Mouse (Mus musculus) liver, adult (tissue): ENCODE data around the gene Ndufc1.

Experiments used
- GATA4 ChIP-seq: IDR thresholded peaks from 2 replicates; pipeline ENCODE4 v1.6.1; 2014; ENCODE audit warnings: mild to moderate bottlenecking, low read length; ENCODE audit not compliant: insufficient replicate concordance

Gene Ndufc1

GRCm38 (mm10) chr3:51398667-51399066 lies 10.1 kb downstream of the Ndufc1 start:
- no peak for TF ChIP-seq GATA4

GRCm38 (mm10) chr3:51397700-51398299 lies 11.0 kb downstream of the Ndufc1 start:
- no peak for TF ChIP-seq GATA4

GRCm38 (mm10) chr3:51396219-51397068 lies 12.3 kb downstream of the Ndufc1 start, which contains the start of gene Mgarp:
Mgarp (minus strand) TSS chr3:51396738.
- TF ChIP-seq GATA4: no peak

- TF ChIP-seq GATA4: no peak
Measured at GRCm38 (mm10) chr3:51395461-51396145, 13.2 kb downstream of the Ndufc1 start.

DNA sequence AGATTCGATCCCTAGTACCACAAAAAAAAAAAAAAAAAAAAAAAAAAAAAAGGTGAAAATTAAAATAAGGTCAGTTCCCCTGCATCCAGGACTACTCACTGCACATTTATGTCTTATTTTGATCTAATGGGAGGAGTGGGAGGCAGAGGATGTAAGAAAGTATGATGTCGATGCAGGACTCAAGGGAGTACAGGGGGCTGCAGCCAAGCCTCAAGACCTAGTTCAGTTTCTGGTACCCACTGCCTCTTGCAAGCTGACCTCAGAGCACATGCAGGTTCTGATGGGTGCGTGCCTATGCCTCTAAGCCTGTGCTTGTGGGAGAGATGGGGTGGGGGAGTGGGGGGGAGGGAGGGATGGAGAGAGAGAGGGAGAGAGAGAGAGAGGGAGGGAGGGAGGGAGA lies 13.9 kb downstream of the Ndufc1 start:
- no peak for TF ChIP-seq GATA4

- TF ChIP-seq GATA4: no peak
Measured at GRCm38 (mm10) chr3:51393651-51394050, 15.1 kb downstream of the Ndufc1 start.

DNA sequence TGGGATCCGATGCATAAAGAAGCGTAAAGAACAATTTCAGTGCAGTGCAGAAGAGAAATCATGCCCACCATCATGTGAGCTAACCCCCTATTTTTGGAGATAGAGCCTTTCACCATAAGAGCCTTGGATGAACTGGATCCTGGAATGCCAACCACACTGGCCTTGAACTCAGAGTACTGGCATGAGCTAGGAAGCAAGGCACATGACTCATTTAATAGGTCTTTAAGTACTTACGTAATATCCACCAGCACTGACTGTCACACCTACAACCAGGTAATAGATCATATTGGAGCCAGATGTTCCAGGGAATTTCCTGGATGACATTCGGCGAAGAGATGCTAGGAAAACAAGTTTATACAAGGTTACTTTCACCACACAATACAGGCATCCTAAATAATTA lies 17.2 kb downstream of the Ndufc1 start:
- no peak for TF ChIP-seq GATA4

DNA sequence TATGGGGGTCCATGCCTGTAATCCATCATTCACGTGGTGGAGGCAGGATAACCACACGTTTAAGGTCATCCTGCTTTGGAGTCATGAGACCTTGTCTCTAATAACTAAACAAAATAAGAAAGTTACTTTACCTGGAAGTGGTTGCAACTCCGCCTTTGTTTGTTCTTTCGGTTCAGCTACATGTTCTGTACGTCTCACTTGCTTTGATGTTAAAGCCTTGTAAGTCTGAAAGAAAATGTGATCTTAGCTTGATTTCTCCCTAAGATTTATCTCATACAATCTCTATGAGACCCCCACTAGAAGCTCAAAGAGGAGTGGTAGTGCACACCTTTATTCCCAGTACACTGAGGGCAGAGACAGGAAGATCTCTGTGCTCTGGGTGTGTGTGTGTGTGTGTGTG lies 17.7 kb downstream of the Ndufc1 start:
- TF ChIP-seq GATA4: no peak

- no peak for TF ChIP-seq GATA4
Measured at GRCm38 (mm10) chr3:51388904-51389303, 19.9 kb downstream of the Ndufc1 start.

GRCm38 (mm10) chr3:51387868-51388381 lies 20.9 kb downstream of the Ndufc1 start:
- TF ChIP-seq GATA4: no peak

- no peak for TF ChIP-seq GATA4
Measured at GRCm38 (mm10) chr3:51387134-51387451, 21.7 kb downstream of the Ndufc1 start.

- no peak for TF ChIP-seq GATA4
Measured at GRCm38 (mm10) chr3:51386441-51387133, 22.2 kb downstream of the Ndufc1 start.

DNA sequence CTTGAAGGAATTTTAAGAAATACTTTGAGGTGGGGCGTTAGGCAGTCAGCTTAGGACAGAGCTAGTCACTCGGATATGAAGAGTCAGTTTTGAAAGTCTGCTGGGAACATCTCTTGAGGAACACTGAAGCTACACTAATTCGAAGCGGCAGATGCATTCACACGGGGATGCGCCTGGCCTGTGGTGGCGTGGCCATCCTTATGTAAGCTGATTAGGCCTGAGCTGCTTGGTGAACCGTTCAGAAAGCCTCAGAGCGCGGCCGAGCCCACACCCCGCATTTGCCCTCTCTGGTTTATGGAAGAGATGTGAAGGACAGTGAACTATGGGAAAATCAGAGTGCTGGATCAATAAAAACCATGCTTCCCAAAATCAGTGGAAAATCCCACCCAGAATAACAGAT lies 25.4 kb downstream of the Ndufc1 start:
- TF ChIP-seq GATA4: no peak

GRCm38 (mm10) chr3:51380660-51381014 lies 28.2 kb downstream of the Ndufc1 start:
- no peak for TF ChIP-seq GATA4
